Mouse (Mus musculus) myocyte (in vitro differentiated cells): Measurements from ENCODE around the gene Hoxd10. TPM values are rescaled to one million over a fixed set of nuclear protein-coding genes. Genes with fewer than 3 reads are reported as not detected.

Experiments used
- H3K27me3 ChIP-seq: one replicate; pipeline ENCODE4 v1.6.1; 2011; ENCODE audit not compliant: control insufficient read depth, insufficient read depth, insufficient read length
- H3K36me3 ChIP-seq: one replicate; pipeline ENCODE4 v1.6.1; 2011; ENCODE audit not compliant: control insufficient read depth, insufficient read depth
- H3K4me2 ChIP-seq: one replicate; pipeline ENCODE4 v1.6.1; 2011; ENCODE audit warnings: low read depth, control low read depth
- H3K4me3 ChIP-seq: one replicate; pipeline ENCODE4 v1.5.1; 2011; ENCODE audit warnings: mild to moderate bottlenecking, control low read depth, moderate library complexity
- H3K79me2 ChIP-seq: one replicate; pipeline ENCODE4 v1.6.1; 2011; ENCODE audit not compliant: control insufficient read depth, insufficient read depth
- H3ac ChIP-seq: one replicate; pipeline ENCODE4 v1.6.1; 2011; ENCODE audit not compliant: control insufficient read depth, insufficient read length
- MYOD1 ChIP-seq, 3 experiments: IDR thresholded peaks; one replicate each; pipeline ENCODE4 v1.6.1; 2011; ENCODE audit warnings: control low read depth in 2 of 3, low read depth in 2 of 3, mild to moderate bottlenecking in 2 of 3, moderate library complexity in 1 of 3; ENCODE audit not compliant: insufficient read length in 2 of 3, control insufficient read depth in 1 of 3
- MYOG ChIP-seq, 3 experiments: IDR thresholded peaks; one replicate each; pipeline ENCODE4 v1.6.1; 2011; ENCODE audit warnings: control low read depth in 2 of 3, low read depth in 2 of 3, mild to moderate bottlenecking in 2 of 3; ENCODE audit not compliant: insufficient read length in 2 of 3, control insufficient read depth in 1 of 3, insufficient read depth in 1 of 3
- POLR2AphosphoS2 ChIP-seq: IDR thresholded peaks from one replicate; pipeline ENCODE4 v1.6.1; 2011; ENCODE audit warnings: low read depth, control low read depth; ENCODE audit not compliant: insufficient read length
- polyA plus RNA-seq: library from polyadenylated mRNA; unstranded; fragments of >200 nt; fragmentation: generic; extraction: Trizol; gene quantifications from one replicate; pipeline ENCODE4 v1.2.1, GENCODE M21; 2012; ENCODE audit warnings: missing spikeins

Gene Hoxd10
- polyA plus RNA-seq, 1 experiment, result not detected

DNA sequence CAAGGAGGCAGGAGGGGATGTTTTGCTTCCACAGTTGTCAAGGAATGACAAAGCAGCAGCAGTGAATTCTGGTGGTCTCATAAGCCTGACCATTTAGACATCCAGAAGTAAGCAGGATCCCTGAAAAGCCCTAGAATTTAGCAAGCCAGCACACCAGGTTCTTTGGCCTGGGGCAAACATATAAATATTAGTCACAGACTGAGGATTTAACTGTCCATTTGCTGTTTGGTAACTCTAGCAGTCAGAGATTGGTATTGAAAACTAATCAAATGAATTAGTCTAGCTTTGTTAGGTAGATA lies 50.2 kb downstream of the Hoxd10 start:
- no peak overlapping the region for H3K4me3 ChIP-seq
- no peaks in the 10 kb centered on the region for H3K36me3 ChIP-seq
- H3ac ChIP-seq, result no peak overlapping the region
- TF ChIP-seq POLR2AphosphoS2 (no peak), MYOG (IDR thresholded peaks at IDR 0.05; ENCODE audit: control insufficient read depth in 1 of 3, insufficient read depth in 1 of 3, insufficient read length in 2 of 3, low read depth in 2 of 3) (no peak), MYOD1 (IDR thresholded peaks at IDR 0.05; ENCODE audit: control insufficient read depth in 1 of 3, insufficient read length in 2 of 3, low read depth in 2 of 3) (no peak)
- H3K79me2 ChIP-seq, result no peaks in the 10 kb centered on the region
- H3K4me2 ChIP-seq, result no peak overlapping the region
- peaks cover 46% of the 10 kb centered on the region for H3K27me3 ChIP-seq

Other genes with a start within 250 kb of the Hoxd10 start
- gene Lnpk, start 112.5 kb upstream of the Hoxd10 start, polyA plus RNA-seq, result 6.3 TPM
- not detected for gene Evx2, start 32.4 kb upstream of the Hoxd10 start, polyA plus RNA-seq
- not detected for gene Hoxd13, start 23.6 kb upstream of the Hoxd10 start, polyA plus RNA-seq
- gene Hoxd12, start 16.9 kb upstream of the Hoxd10 start, polyA plus RNA-seq, result not detected
- not detected for gene Hoxd11, start 12.4 kb upstream of the Hoxd10 start, polyA plus RNA-seq
- not detected for gene Hoxd9, start 5.8 kb downstream of the Hoxd10 start, polyA plus RNA-seq
- not detected for gene Hoxd8, start 12.7 kb downstream of the Hoxd10 start, polyA plus RNA-seq
- gene Hoxd3, start 20.0 kb downstream of the Hoxd10 start, polyA plus RNA-seq, result not detected
- gene Hoxd4, start 20.0 kb downstream of the Hoxd10 start, polyA plus RNA-seq, result not detected
- gene Gm28230, start 34.8 kb downstream of the Hoxd10 start, polyA plus RNA-seq, result not detected
- gene Hoxd1, start 71.1 kb downstream of the Hoxd10 start, polyA plus RNA-seq, result not detected
- gene Mtx2, start 133.9 kb downstream of the Hoxd10 start, polyA plus RNA-seq, result 33.3 TPM